Mouse (Mus musculus) embryonic facial prominence, embryonic 10.5 days (tissue): ENCODE measurements around the gene Wnt7b. TPM values are rescaled to one million over a fixed set of nuclear protein-coding genes. Genes with fewer than 3 reads are reported as not detected.

Experiments
- DNase-seq: peaks from one replicate; pipeline ENCODE4 v3.0.0-alpha.2; 2017; ENCODE audit warnings: low spot score
- H3K27ac ChIP-seq: fragments of 300-500 bp; sonication (generic); replicated peaks from 2 replicates; pipeline ENCODE4 v1.5.1; 2016; ENCODE audit warnings: mild to moderate bottlenecking
- H3K27me3 ChIP-seq: fragments of 300-500 bp; sonication (generic); replicated peaks from 2 replicates; pipeline ENCODE4 v1.6.1; 2016; ENCODE audit warnings: low read depth, mild to moderate bottlenecking; ENCODE audit not compliant: poor library complexity, severe bottlenecking
- H3K36me3 ChIP-seq: fragments of 300-500 bp; sonication (generic); replicated peaks from 2 replicates; pipeline ENCODE4 v1.6.1; 2016; ENCODE audit warnings: mild to moderate bottlenecking, moderate library complexity
- H3K4me1 ChIP-seq: fragments of 300-500 bp; sonication (generic); 2 replicates; pipeline ENCODE4 v1.6.1; 2016
- H3K4me3 ChIP-seq: fragments of 300-500 bp; sonication (generic); 2 replicates; pipeline ENCODE4 v1.5.1; 2016; ENCODE audit warnings: mild to moderate bottlenecking, moderate library complexity
- H3K9me3 ChIP-seq: fragments of 300-500 bp; sonication (generic); 2 replicates; pipeline ENCODE4 v1.6.1; 2016; ENCODE audit warnings: mild to moderate bottlenecking
- WGBS: fragments of 180-500 bp; shearing (Covaris S2); methylation state at CpG from one replicate; pipeline ENCODE4 v1.1.7; 2016; 5-methylcytosine and 5-hydroxymethylcytosine counted together
- polyA plus RNA-seq: library from polyadenylated mRNA; unstranded; fragments of >200 nt; fragmentation: Nextera tagmentation; extraction: Ambion mirVana; gene quantifications from 2 replicates; pipeline ENCODE4 v1.2.1, GENCODE M21; 2016

The Wnt7b gene
- polyA plus RNA-seq, 1 experiment from 2014 or later = 22.0 TPM

DNA sequence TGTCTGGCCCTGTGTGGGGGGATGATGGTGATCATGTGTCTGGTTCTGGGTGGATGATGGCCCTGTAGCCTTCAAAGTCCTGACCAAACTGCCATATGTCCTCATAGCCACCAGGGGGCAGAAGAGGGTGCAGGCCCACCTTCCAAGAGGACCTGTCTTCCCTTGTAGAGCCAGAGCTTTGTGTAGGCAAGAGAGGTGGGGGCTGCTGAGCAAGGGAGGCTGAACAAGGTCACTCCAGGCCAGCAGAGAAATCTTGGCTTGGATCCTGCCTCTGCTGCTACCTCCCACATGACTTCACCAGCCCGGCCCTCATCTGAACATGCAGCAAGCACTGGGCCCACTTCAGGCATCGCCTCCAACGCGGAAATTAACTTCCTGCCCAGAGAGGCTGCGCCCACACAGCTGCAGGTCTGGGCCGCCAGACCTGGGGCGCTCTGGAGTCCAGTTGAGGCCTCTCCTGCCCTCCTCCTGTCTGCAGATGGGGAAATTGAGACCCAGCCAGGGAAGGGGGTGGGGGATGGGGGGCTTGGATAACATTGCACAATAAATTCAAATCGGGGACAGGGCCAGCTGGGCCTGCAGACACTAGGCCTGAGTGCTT is 28.4 kb upstream of the Wnt7b start:
- WGBS = 77% methylated on average over 8 of the region's 8 CpGs
- H3K9me3 ChIP-seq = peaks cover 3% of the 10 kb centered on the region; the same call in 1 of the 2 replicates
- peaks cover 17% of the 10 kb centered on the region for H3K4me1 ChIP-seq
- peaks cover 57% of the 10 kb centered on the region for H3K27me3 ChIP-seq
- no peak overlapping the region for H3K4me3 ChIP-seq
- H3K27ac ChIP-seq = peak overlapping the region; percentile 61; the same call in 1 of the 2 replicates
- H3K36me3 ChIP-seq = no peaks in the 10 kb centered on the region
- DNase-seq = peak; percentile 75

DNA sequence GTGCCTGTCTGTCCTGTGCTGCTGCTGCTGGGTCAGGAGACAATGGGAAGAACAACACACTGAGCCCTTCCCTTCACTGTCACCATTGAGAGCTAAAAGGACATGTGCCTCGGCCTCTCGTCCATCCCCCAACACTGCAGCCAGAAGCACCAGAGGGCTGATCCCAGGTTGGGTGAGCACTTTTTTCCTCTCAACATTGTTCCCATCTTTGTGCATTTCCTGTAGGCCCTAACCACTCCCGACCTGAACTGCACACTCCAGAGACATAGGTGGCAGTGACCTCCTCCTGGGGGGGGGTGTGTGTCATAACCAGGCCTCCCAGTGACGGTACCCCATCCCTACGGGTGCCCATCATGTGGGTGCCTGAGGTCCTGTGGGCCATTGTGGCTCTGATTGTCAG is 27.8 kb upstream of the Wnt7b start:
- DNase-seq = no peak
- Histone ChIP-seq H3K9me3 (peaks cover 3% of the 10 kb centered on the region; the same call in 1 of the 2 replicates), H3K27ac (no peak overlapping the region), H3K4me1 (peaks cover 17% of the 10 kb centered on the region), H3K4me3 (no peak overlapping the region), H3K36me3 (no peaks in the 10 kb centered on the region), H3K27me3 (peaks cover 51% of the 10 kb centered on the region)
- WGBS = 67% methylated on average over 5 of the region's 5 CpGs

DNA sequence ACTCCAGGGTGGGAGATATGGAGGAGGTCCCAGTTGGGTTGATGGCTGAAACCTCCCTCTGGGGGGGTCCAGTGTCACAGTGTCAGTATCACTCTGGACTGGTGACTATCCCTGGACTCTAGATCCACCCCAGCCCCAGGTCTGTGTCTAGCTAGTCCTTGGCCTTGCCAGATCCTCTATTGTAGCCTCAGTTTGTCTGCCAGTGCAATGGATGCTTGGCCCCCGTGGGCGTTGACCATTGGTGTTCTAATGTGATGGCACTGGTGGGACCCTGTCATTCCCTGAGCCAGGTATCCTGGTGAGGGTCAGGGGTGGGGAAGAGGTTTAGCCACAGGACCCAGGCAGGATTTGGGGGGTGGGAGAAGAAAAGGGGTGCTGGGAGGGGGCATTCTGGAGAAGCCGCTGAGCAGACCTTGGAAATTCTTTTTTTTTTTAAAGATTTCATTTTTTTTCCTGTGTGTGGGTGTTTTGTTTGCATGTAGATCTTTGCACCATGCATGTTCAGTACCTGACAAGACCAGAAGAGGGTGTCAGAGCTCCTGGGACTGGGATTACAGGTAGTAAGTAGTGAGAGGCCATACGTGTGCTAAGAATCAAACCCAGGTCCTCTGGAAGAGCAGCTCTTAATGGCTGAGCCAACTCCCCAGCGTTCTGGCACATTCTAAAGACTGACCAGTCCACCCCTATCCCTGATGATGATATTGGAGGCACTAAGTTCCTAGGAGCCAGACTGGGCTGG is 27.2 kb upstream of the Wnt7b start:
- Histone ChIP-seq H3K9me3 (peaks cover 3% of the 10 kb centered on the region; the same call in 1 of the 2 replicates), H3K4me3 (no peak overlapping the region), H3K36me3 (no peaks in the 10 kb centered on the region), H3K27ac (no peak overlapping the region), H3K27me3 (peaks cover 47% of the 10 kb centered on the region), H3K4me1 (peaks cover 17% of the 10 kb centered on the region)
- 82% methylated on average over 5 of the region's 5 CpGs for WGBS
- no peak for DNase-seq

DNA sequence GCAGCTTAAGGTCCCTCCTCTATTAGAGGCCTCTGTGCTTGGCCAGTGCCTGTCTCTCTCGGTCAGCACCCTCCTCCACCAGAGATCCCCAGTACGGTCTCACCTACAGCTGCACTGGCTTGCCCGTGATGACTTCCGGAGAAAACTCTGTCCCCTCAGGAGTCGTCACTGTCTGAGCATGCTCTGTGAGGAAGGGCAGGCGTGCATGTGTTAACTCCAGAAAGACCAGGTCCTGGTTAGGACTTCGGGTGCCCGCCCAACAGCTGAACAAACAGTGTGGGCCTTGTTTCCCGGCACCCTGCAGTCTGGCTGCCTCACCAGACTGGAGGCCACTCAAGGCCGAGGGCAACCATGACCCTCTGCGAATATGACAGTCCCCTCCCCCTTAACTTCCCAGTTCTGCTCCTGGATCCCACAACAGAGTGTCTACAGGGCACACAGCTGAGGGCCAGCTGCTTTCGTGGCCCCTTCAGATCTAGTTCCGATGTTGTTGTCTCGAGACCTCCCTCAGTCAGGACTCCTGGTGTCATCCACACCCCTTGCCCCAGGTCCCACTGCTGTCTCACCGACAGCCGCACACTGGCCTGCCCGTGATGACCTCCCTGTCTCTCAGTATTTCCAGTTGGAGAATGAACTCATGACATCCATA is 23.8 kb upstream of the Wnt7b start:
- Histone ChIP-seq H3K9me3 (no peaks in the 10 kb centered on the region), H3K27me3 (peaks cover 32% of the 10 kb centered on the region), H3K36me3 (no peaks in the 10 kb centered on the region), H3K4me3 (no peak overlapping the region), H3K27ac (no peak overlapping the region), H3K4me1 (peaks cover 16% of the 10 kb centered on the region)
- DNase-seq = no peak
- WGBS = 57% methylated on average over 17 of the region's 17 CpGs

DNA sequence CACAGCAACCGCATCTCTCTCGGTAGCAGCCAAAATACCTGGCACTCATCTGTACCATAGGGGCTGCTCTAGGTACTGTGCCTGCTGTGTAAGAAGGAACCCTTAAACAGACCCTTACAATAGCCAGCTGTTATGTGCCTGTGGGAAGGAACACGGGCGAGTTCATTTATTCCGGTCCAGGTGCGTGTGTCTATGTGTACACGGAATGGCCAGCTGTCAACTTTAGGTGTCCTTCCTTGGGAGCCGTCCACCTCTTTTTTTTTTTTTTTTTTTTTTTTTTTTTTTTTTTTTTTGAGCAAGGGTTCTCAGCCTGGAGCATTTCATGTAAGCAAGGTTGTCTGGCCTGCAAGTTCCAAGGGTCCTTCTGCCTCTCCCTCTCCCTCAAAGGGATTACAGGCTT is 22.7 kb upstream of the Wnt7b start:
- Histone ChIP-seq H3K4me1 (peaks cover 19% of the 10 kb centered on the region), H3K27ac (no peak overlapping the region), H3K4me3 (no peak overlapping the region), H3K27me3 (peaks cover 34% of the 10 kb centered on the region), H3K36me3 (no peaks in the 10 kb centered on the region), H3K9me3 (no peaks in the 10 kb centered on the region)
- 92% methylated on average over 8 of the region's 8 CpGs for WGBS
- no peak for DNase-seq

DNA sequence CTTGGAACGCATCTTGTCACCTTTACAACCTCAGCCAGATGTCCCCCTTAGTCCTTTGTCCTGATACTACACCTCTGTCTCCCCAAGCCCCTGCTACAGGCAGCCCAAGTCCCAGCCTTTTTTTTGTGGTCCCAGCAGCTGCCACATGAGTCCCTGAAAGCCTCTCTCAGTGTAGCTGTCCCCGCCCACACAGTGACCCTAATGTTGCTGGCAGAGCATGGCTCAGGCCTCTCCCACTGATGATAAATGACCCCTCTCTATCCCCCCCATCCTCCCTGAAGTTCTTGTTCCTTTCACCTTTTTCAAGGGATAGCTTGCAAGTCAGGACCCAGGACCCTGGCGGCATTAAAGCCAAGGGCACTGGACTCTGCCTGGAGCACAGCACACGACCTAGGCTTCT is 22.2 kb upstream of the Wnt7b start:
- H3K9me3 ChIP-seq = no peaks in the 10 kb centered on the region
- H3K4me1 ChIP-seq = peaks cover 23% of the 10 kb centered on the region
- no peaks in the 10 kb centered on the region for H3K36me3 ChIP-seq
- no peak overlapping the region for H3K27ac ChIP-seq
- no peak for DNase-seq
- 75% methylated on average over 4 of the region's 4 CpGs for whole genome bisulfite sequencing
- peaks cover 37% of the 10 kb centered on the region for H3K27me3 ChIP-seq
- H3K4me3 ChIP-seq = no peak overlapping the region

DNA sequence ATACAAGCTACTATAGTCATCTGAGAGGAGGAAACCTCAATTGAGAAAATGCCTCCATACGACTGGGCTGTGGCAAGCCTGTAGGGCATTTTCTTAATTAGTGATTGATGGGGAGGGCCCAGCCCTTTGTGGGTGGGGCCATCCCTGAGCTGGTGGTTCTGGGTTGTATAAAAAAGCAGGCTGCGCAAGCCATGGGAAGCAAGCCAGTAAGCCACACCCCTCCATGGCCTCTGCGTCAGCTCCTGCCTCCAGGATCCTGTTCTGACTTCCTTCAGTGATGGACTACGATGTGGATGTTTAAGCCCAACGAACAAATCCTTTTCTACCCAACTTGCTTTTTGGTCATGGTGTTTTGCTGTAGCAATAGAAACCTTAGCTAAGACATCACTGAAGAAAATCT is 21.1 kb upstream of the Wnt7b start:
- Histone ChIP-seq H3K9me3 (no peaks in the 10 kb centered on the region), H3K4me1 (peaks cover 29% of the 10 kb centered on the region), H3K27ac (no peak overlapping the region), H3K36me3 (no peaks in the 10 kb centered on the region), H3K27me3 (peaks cover 37% of the 10 kb centered on the region), H3K4me3 (no peak overlapping the region)
- WGBS = 56% methylated on average over 5 of the region's 5 CpGs
- DNase-seq = no peak

DNA sequence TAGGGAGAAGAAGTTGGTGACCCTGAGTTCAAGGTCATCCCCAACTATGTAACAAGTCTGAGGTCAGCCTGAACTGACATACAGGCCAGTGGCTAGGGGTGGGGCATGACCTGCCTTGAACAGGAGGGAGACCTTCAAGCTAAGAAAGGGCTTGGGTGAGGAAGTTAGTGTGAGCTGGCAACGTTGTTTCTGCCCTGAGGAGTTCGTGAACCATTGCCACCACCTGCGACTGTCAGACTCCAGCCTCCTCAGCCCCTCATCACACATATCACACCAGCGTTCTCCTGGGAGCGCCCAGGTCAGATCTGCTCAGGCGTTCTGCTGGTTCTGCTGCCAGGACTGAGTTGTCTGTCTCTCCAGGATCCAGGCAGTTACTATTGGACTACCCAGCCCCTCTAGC is 20.5 kb upstream of the Wnt7b start:
- WGBS = 71% methylated on average over 6 of the region's 6 CpGs
- peaks cover 37% of the 10 kb centered on the region for H3K27me3 ChIP-seq
- DNase-seq = no peak
- no peaks in the 10 kb centered on the region for H3K9me3 ChIP-seq
- H3K4me1 ChIP-seq = peaks cover 29% of the 10 kb centered on the region
- H3K4me3 ChIP-seq = no peak overlapping the region
- H3K27ac ChIP-seq = no peak overlapping the region
- H3K36me3 ChIP-seq = no peaks in the 10 kb centered on the region

DNA sequence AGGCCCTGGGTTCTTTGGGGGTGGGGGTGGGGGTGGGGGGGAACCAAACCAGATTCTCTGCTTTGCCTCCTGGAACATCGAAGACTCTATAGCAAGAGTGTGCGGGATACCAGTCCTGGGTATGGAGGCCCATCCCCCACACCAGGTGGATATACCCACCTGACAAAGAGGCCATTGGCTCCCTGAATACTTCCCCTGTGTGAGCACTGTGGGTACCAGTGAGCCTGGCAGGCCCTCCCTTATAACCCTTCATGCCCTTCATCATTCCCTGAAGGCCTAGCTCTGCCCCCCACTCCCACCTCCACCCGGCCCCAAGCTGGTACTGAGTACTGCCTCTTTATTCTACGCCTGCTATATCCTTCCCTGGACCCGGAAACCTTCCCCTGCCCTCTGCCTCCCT is 19.7 kb upstream of the Wnt7b start:
- H3K36me3 ChIP-seq = no peaks in the 10 kb centered on the region
- no peak for DNase-seq
- WGBS = 89% methylated on average over 5 of the region's 5 CpGs
- no peak overlapping the region for H3K4me3 ChIP-seq
- H3K27ac ChIP-seq = no peak overlapping the region
- peaks cover 37% of the 10 kb centered on the region for H3K27me3 ChIP-seq
- H3K4me1 ChIP-seq = peaks cover 29% of the 10 kb centered on the region
- no peaks in the 10 kb centered on the region for H3K9me3 ChIP-seq

DNA sequence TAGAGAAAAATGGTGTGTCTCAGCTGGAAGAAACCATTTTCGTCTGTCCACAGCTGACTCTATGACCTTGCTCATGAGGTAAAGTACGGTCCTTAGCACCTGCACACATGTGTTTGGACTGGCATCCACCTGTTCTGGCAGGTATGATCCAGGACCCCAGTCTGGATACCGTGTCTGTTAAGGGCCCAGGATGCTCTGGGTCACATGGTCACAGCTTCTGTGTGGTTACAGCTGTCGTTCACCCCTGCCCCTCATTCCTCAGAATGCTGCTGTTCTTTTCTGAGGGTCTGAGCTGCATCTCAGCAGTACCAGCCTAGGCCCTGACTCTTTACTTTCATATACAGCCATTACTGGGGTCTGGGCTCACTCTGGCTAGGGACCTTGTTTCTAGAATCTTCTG is 18.9 kb upstream of the Wnt7b start:
- H3K27ac ChIP-seq = no peak overlapping the region
- 86% methylated on average over 4 of the region's 4 CpGs for WGBS
- H3K9me3 ChIP-seq = no peaks in the 10 kb centered on the region
- peaks cover 27% of the 10 kb centered on the region for H3K4me1 ChIP-seq
- no peak for DNase-seq
- H3K36me3 ChIP-seq = no peaks in the 10 kb centered on the region
- peaks cover 37% of the 10 kb centered on the region for H3K27me3 ChIP-seq
- H3K4me3 ChIP-seq = no peak overlapping the region

DNA sequence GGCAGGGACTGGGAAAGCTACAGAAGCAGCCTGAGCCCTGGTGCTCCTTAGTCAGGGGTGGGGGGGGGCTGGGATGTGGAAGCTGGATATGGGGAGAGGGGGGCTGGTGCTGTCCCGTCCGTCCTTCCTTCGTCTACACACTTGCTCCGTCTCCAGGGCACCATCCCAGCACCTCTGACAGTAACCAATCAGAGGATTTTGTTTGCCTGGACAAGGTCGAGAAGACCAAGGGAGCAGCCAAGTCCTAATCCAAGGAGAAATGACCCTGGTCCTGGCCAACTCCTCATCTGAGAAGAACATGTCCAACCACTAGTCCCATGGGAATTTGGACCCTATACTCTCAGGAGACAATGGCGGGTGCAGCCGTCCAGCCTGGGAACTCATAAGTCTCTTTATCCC is 18.4 kb upstream of the Wnt7b start:
- no peaks in the 10 kb centered on the region for H3K9me3 ChIP-seq
- no peak for DNase-seq
- peak overlapping the region; percentile 5; the same call in 1 of the 2 replicates for H3K4me3 ChIP-seq
- WGBS = 67% methylated on average over 7 of the region's 7 CpGs
- H3K4me1 ChIP-seq = peaks cover 22% of the 10 kb centered on the region
- H3K27me3 ChIP-seq = peaks cover 37% of the 10 kb centered on the region
- no peak overlapping the region; the same call in 1 of the 2 replicates for H3K27ac ChIP-seq
- no peaks in the 10 kb centered on the region for H3K36me3 ChIP-seq

DNA sequence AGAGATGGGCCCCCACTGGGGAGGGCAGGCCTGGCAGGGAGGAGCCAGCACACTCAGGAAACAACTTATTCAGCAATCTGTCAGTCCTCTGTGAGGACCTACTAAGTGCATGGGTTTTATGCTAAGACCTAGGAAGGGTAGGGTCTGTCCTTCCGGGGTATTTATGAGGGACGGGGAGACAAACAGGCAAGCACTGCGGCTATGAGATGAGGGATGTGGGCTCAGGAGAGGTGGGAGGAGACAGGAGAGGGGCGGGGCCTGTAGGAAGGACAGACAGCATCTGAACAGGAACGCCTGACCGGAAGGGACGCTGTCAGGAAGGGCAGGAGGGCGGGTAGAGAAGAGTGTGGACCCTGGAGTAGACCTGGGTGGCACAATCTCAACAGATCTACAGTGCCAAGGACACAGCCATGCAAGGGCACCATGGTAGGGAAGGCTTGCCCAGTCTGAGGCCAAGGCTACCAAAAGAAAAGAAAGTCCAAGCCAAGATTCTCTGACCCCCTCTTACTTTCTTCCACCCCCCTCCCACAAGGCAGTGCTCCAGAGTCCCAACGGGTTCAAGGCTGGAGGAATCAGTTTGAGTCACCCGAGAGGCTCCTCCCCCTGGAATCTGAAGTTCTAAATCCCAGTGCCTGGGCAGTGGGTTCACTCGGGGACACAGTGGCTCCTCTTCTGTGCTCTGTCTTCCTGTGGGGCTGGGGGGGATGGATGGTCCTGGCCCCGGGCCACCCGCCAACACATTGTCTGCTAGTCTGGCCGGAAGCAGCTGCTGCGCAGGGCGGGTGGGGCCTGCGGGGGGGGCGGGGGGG is 17.8 kb upstream of the Wnt7b start:
- 25% methylated on average over 18 of the region's 18 CpGs for WGBS
- Histone ChIP-seq H3K27ac (no peak overlapping the region; the same call in 1 of the 2 replicates), H3K9me3 (no peaks in the 10 kb centered on the region), H3K4me1 (peaks cover 19% of the 10 kb centered on the region), H3K36me3 (no peaks in the 10 kb centered on the region), H3K4me3 (peak overlapping the region; percentile 5), H3K27me3 (peaks cover 37% of the 10 kb centered on the region)
- DNase-seq = no peak
